Mouse (Mus musculus) megakaryocyte, embryonic 14.5 days (primary cell): ENCODE data around the gene Fbxo9. TPM values are rescaled to one million over a fixed set of nuclear protein-coding genes. Genes with fewer than 3 reads are reported as not detected.

ENCODE experiments used
- H3K27me3 ChIP-seq: replicated peaks from 2 replicates; pipeline ENCODE3; 2012; ENCODE audit warnings: inconsistent platforms
- H3K36me3 ChIP-seq: replicated peaks from 2 replicates; pipeline ENCODE3; 2012; ENCODE audit warnings: low read length, inconsistent platforms, mixed read lengths
- H3K4me1 ChIP-seq: 2 replicates; pipeline ENCODE4 v1.6.1; 2012; ENCODE audit warnings: inconsistent platforms
- H3K4me3 ChIP-seq: replicated peaks from 2 replicates; pipeline ENCODE3; 2012; ENCODE audit warnings: moderate library complexity, mild to moderate bottlenecking, inconsistent platforms
- H3K9me3 ChIP-seq: 2 replicates; pipeline ENCODE4 v1.6.1; 2012; ENCODE audit warnings: inconsistent platforms
- FLI1 ChIP-seq: IDR thresholded peaks from 2 replicates; pipeline ENCODE4 v1.6.1; 2012; ENCODE audit warnings: low read length, inconsistent platforms, mixed read lengths
- GATA1 ChIP-seq: IDR thresholded peaks from 3 replicates; pipeline ENCODE4 v1.6.1; 2012; ENCODE audit warnings: mixed read lengths, low read length, inconsistent platforms, borderline replicate concordance
- polyA plus RNA-seq: library from polyadenylated mRNA; stranded (reverse); fragments of >175 nt; gene quantifications from 2 replicates; pipeline ENCODE4 v1.2.3, GENCODE M21; 2012; ENCODE audit warnings: low replicate concordance; ENCODE audit not compliant: insufficient read depth

Fbxo9 gene
- polyA plus RNA-seq, 1 experiment, result 67.6 TPM

- no peak for TF ChIP-seq FLI1
- TF ChIP-seq GATA1, result no peak
- Histone ChIP-seq H3K27me3 (no peaks in the 10 kb centered on the region), H3K4me3 (no peak overlapping the region), H3K36me3 (peaks cover 22% of the 10 kb centered on the region), H3K9me3 (peaks cover 2% of the 10 kb centered on the region; the same call in 1 of the 2 replicates), H3K4me1 (peaks cover 66% of the 10 kb centered on the region)
Measured at GRCm38 (mm10) chr9:78111456-78111855, 2.6 kb upstream of the Fbxo9 start.

- Histone ChIP-seq H3K9me3 (no peaks in the 10 kb centered on the region), H3K27me3 (no peaks in the 10 kb centered on the region), H3K4me1 (peaks cover 67% of the 10 kb centered on the region), H3K36me3 (peaks cover 20% of the 10 kb centered on the region), H3K4me3 (peak overlapping the region; percentile 99)
- no peak for TF ChIP-seq GATA1
- no peak for TF ChIP-seq FLI1
Measured at GRCm38 (mm10) chr9:78109656-78110055, 791 bp upstream of the Fbxo9 start.

DNA sequence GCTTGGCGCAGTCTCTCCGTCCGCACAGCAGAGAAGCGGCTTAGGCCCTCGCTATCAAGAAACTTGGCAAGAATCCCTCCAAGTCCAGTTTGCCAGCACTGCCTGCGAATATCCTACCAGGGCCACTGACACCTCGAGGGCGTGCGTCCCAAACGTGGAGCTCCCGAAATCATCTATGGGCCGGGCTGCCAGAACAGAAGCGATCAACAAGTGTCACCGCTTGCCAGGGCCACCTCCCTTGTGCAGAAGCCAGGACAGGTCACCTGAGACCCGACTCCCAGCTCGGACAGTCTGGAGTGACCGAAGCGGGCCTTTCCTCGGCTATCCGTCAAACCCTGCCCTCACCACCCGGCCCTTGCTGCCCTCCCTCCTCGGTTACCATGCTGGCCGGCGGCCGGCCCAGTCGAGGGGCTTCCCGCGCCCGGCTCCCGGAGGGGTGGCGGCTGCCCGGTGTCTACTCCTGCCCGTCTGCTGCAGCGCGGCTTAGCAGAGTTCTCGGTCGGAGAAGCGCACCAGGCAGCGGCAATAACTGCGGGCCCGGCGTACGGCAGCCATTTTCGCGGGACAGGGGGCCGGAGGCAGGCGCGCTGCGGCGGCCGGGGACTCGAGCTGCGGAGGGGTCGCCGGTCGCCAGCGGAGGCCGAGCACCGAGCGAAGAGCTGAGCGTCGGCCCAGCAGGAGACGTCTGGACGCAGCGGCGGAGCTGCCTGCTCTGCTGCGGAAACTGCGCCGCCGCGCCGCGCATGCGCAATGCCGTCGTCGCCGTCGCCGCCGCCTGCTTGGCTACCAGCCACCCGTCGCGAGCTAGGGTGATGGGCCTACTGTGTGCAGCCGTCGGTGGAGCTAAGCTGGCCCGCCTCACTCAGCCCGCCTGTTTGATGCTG, 711 bp downstream of the Fbxo9 start:
- Histone ChIP-seq H3K27me3 (no peaks in the 10 kb centered on the region), H3K4me3 (peak overlapping the region; percentile 99), H3K4me1 (peaks cover 73% of the 10 kb centered on the region), H3K9me3 (no peaks in the 10 kb centered on the region), H3K36me3 (peaks cover 34% of the 10 kb centered on the region)
- no peak for TF ChIP-seq GATA1
- no peak for TF ChIP-seq FLI1

GRCm38 (mm10) chr9:78107582-78107911, 1.3 kb downstream of the Fbxo9 start:
- H3K4me1 ChIP-seq, result peaks cover 76% of the 10 kb centered on the region
- TF ChIP-seq FLI1 (no peak), GATA1 (no peak)
- no peaks in the 10 kb centered on the region for H3K27me3 ChIP-seq
- H3K4me3 ChIP-seq, result peak overlapping the region; percentile 99
- peaks cover 40% of the 10 kb centered on the region for H3K36me3 ChIP-seq
- no peaks in the 10 kb centered on the region for H3K9me3 ChIP-seq

DNA sequence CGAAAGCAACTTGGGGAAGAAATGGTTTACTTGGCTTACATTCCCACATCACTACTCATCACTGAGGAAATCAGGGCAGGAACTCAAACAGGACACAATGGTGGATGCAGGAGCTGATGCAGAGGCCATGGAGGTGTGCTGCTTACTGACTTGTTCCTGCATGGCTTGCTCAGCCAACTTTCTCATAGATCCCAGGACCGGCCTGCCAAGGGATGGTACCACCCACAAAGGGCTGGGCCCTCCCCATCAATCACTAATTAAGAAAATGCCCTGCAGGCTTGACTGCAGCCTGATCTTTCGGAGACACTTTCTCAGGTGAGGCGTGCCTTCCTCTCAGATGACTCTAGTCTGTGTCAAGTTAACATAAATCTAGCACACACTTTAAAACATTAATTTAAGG, 2.0 kb downstream of the Fbxo9 start:
- Histone ChIP-seq H3K4me3 (peak overlapping the region; percentile 99), H3K36me3 (peaks cover 46% of the 10 kb centered on the region), H3K9me3 (no peaks in the 10 kb centered on the region), H3K27me3 (no peaks in the 10 kb centered on the region), H3K4me1 (peaks cover 73% of the 10 kb centered on the region)
- TF ChIP-seq GATA1, result no peak
- TF ChIP-seq FLI1, result no peak

DNA sequence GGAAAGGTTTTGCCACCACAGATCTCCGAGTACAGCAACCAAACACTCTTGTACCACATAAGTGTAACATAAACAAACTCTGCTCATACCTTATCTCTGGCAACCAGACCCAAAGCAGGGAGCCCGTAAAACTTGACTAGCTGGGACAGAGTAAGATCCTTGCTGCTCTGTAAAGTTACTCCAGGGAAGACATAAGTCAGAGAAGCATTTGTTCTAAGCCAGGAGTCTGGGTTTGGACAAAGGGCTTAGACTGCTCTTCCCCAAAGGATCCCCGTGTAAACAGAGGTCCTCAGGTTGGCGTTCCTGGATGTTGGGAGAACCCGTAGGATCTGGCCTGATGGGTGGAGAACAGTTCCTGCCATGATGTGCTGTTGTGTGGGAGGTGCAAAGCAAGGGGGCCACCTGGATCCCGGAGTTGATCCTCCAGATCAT, 3.3 kb downstream of the Fbxo9 start:
- Histone ChIP-seq H3K4me1 (peaks cover 71% of the 10 kb centered on the region), H3K36me3 (peaks cover 55% of the 10 kb centered on the region), H3K4me3 (peak overlapping the region; percentile 99), H3K27me3 (no peaks in the 10 kb centered on the region), H3K9me3 (no peaks in the 10 kb centered on the region)
- no peak for TF ChIP-seq FLI1
- TF ChIP-seq GATA1, result peak; percentile 75; the same call in 1 of the 3 replicates

DNA sequence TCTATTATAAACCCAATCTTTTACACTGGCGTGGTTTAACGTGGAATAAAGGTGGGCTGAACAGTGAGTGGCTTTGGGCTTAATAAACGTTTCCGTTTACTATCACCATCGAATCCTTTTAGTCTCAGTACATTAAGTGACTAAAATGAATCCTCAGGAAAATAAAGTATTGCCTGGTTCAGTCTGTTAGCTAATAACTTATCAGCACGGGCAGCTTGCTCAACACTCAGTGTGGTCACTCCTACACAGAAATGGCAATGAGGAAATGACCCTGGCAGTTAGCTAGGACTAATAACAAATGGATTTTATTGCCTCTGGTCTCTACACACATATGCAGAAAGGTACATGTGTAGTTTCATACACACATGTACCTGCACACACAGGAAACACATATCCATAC, 3.9 kb downstream of the Fbxo9 start:
- Histone ChIP-seq H3K4me3 (peak overlapping the region; percentile 99), H3K4me1 (peaks cover 71% of the 10 kb centered on the region), H3K9me3 (no peaks in the 10 kb centered on the region), H3K27me3 (no peaks in the 10 kb centered on the region), H3K36me3 (peaks cover 61% of the 10 kb centered on the region)
- TF ChIP-seq GATA1, result no peak
- TF ChIP-seq FLI1, result no peak

GRCm38 (mm10) chr9:78103965-78104560, 4.8 kb downstream of the Fbxo9 start:
- TF ChIP-seq FLI1 (no peak), GATA1 (no peak)
- Histone ChIP-seq H3K9me3 (no peaks in the 10 kb centered on the region), H3K4me1 (peaks cover 71% of the 10 kb centered on the region), H3K4me3 (peak overlapping the region; percentile 99), H3K27me3 (no peaks in the 10 kb centered on the region), H3K36me3 (peaks cover 70% of the 10 kb centered on the region)

DNA sequence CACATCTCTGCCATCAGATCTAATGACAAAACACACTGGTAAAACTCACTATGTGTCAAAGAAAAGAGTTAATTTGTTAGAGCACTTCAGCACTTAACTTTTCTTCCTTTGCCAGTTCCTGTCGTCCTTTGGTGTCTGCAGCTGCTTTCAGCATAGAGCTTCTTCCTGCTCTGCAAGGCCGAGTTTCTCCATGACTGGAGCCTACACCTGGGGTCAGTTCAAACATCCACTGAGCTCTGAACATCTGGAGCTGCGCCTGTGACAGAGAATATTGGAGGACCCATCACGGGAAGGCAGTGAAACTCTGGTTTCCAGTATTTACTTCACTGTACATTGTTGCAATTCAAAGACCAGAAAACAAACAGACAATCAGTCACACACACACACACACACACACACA, 7.4 kb downstream of the Fbxo9 start:
- Histone ChIP-seq H3K4me1 (peaks cover 78% of the 10 kb centered on the region), H3K36me3 (peaks cover 89% of the 10 kb centered on the region)

GRCm38 (mm10) chr9:78100956-78101355, 7.9 kb downstream of the Fbxo9 start:
- TF ChIP-seq FLI1 (0 out of 2 replicates have a peak, but pooled peaks have one; percentile 46), GATA1 (0 out of 3 replicates have a peak, but pooled peaks have one; percentile 76)
- Histone ChIP-seq H3K9me3 (peaks cover 16% of the 10 kb centered on the region; the same call in 1 of the 2 replicates), H3K4me1 (peaks cover 73% of the 10 kb centered on the region), H3K4me3 (peak overlapping the region; percentile 68), H3K36me3 (peaks cover 89% of the 10 kb centered on the region), H3K27me3 (no peaks in the 10 kb centered on the region)

More for the DNA sequence above, 7.4 kb downstream of the Fbxo9 start:
- Histone ChIP-seq H3K4me3 (peak overlapping the region; percentile 68), H3K27me3 (no peaks in the 10 kb centered on the region), H3K9me3 (peaks cover 16% of the 10 kb centered on the region; the same call in 1 of the 2 replicates)
- TF ChIP-seq GATA1 (no peak), FLI1 (no peak)
